Mouse (Mus musculus) Patski (cell line): ENCODE results near the gene C2cd2. TPM values are rescaled to one million over a fixed set of nuclear protein-coding genes. Genes with fewer than 3 reads are reported as not detected.
A peak's percentile ranks its signal among the peaks of the same experiment; 100 is the strongest.

ENCODE experiments used
- ATAC-seq: fragments of 100-300 bp; one replicate; pipeline ENCODE4 v1.8.0; 2021
- CTCF ChIA-PET: fragments of 350-600 bp; sonication (Branson Sonifier 250); formaldehyde crosslinking; loops from one replicate; lab custom pipeline; 2022; ENCODE audit warnings: inconsistent platforms; lab: Charles Lee
- POLR2A ChIA-PET: fragments of 350-600 bp; sonication (Branson Sonifier 250); formaldehyde crosslinking; loops from one replicate; lab custom pipeline; 2022; ENCODE audit warnings: antibody characterized with exemption, inconsistent platforms; lab: Charles Lee
- DNase-seq: peaks from one replicate; pipeline ENCODE4 v3.0.0-alpha.2; 2011; ENCODE audit warnings: low read depth, low spot score
- H3K27me3 ChIP-seq: fragments of 371-371 bp; one replicate; pipeline ENCODE4 v1.5.1; 2021
- CTCF ChIP-seq: fragments of 100-300 bp; IDR thresholded peaks from one replicate; pipeline ENCODE4 v1.5.1; 2021
- in situ Hi-C: fragments of 300-500 bp; cut with MboI; formaldehyde crosslinking; loops from 3 replicates; pipeline ENCODE4 v1.11.1; 2018; ENCODE audit warnings: low pct_unique_long_range_greater_than_20kb, mixed read lengths
- polyA plus RNA-seq: library from polyadenylated mRNA; unstranded; gene quantifications from one replicate; pipeline ENCODE4 v1.2.3, GENCODE M21; 2021

Gene C2cd2
- polyA plus RNA-seq, 1 experiment from 2014 or later, result 13.8 TPM

DNA sequence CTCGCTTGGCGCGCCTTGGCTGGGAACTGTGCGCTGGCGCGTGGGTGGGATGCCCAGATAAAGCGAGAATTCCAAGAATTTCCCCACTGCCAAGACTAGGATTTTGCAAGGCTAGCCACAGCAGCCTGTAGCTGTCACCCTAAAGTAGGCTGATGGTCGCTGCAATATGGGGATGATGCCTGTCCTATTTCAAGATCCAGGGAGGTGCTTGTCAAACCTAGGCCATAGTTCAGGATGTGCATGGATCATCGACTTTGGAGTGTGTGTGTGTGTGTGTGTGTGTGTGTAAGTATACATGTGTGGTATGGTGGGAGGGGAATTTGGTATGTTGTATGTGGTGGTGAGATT lies 39.6 kb downstream of the C2cd2 start:
- in situ Hi-C loops, result loop anchor here (5.0 kb wide), 1 partner anchor 35 kb away; no protein-coding TSS in a partner anchor
- TF ChIP-seq CTCF, result no peak
- no peaks in the 10 kb centered on the region for H3K27me3 ChIP-seq
- peak; percentile 46 for ATAC-seq
- POLR2A ChIA-PET, result interaction anchor here (0.6 kb wide), 1 partner anchor 74 kb away, joined by 4 read pairs; no protein-coding TSS in a partner anchor
- CTCF ChIA-PET, result interaction anchor here (1.2 to 1.7 kb wide), 3 partner anchors 11 to 35 kb away, joined by 3 to 5 read pairs (median 3); no protein-coding TSS in a partner anchor
- no peak for DNase-seq

DNA sequence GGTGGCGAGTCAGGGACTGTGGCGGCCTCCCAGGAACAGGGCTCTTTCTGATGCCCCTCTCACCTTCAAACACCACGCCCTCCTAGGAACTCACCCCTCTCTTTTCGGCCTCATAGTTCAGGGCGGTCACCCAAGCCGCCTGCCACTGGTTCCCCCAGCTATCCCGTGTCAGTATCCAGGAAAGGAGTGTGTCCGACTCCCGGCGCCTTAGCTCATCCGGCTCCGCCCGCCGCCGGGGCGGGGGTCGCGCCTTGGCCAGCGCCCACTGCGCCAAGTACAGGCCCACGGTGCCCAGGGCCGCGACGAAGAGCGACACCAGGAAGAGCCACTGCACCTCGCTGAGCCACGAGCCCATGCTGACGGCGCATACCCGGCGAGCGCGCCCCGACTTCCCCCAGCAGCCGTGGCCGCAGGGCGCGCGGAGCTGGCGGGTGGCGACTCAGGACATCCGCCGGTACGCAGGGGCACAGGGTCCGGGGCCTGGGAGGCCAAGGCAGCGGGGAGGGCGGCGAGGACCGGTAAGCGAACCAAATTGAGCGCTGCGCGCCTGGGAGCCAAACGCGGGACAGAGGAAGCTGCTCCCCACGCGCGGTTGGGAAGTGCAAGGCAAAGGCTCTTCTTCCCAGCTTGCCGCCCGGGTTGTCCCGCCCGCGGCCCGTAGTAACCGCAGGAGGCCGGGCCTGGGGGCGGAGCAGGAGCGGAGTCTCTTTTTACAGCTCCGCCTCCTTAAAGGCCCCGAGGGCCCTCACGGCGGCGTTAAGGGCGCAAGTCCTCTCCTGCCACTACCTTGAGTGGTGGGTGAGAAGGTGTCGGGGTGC lies 40.2 kb downstream of the C2cd2 start:
- H3K27me3 ChIP-seq, result no peaks in the 10 kb centered on the region
- in situ Hi-C loops, result loop anchor here (5.0 kb wide), 1 partner anchor 35 kb away; no protein-coding TSS in a partner anchor
- TF ChIP-seq CTCF, result no peak
- peak; percentile 93 for ATAC-seq
- DNase-seq, result peak; percentile 30
- ChIA-PET CTCF (interaction anchor here (1.5 to 1.7 kb wide), 2 partner anchors 11 to 36 kb away, joined by 3 to 5 read pairs; no protein-coding TSS in a partner anchor), POLR2A (interaction anchor here (0.6 to 0.9 kb wide), 2 partner anchors 41 to 74 kb away, joined by 4 read pairs; no protein-coding TSS in a partner anchor)

DNA sequence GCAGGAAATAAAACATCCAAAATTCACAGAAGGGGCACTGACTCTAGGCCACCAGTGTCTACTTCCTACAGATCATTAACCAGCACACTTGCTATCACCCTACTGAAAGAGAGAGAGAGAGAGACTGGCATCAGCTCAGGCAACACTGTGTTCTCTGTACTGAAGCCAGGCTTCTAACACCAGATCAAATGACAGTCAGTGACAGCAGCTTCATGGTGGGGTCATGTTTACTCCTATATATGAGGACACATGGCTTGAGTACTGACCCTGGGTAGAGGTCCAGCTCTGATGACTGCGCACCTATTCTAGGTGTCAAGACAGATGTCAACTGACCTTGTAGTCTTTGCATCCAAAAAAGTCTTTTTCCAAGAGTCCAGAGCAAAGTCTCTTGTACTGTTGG lies 41.8 kb downstream of the C2cd2 start:
- no peak for TF ChIP-seq CTCF
- DNase-seq (no peak), ATAC-seq (no peak)
- ChIA-PET POLR2A (no interaction called here), CTCF (no interaction called here)
- H3K27me3 ChIP-seq, result no peaks in the 10 kb centered on the region
- in situ Hi-C loops, result loop anchor here (5.0 kb wide), 1 partner anchor 37 kb away; no protein-coding TSS in a partner anchor

DNA sequence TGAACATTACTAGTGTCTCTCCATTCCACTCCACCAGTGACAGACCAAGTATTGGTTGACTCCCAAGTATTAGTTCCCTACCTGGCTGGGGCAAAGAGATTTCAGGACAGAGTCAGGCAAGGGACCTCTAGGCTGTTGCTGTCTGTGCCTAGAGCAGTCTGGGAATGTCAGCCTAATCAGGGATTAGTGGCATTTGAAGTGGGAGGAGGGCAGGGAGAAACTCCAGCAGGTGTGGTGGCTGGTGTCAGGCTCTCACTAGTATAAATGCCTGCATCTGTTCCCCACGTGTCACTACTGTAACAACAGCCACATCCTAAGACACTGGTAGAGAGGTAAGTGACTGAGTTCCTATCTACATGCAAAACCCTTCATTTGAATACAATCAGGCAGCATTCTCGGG lies 42.6 kb downstream of the C2cd2 start:
- no peaks in the 10 kb centered on the region for H3K27me3 ChIP-seq
- ATAC-seq (no peak), DNase-seq (no peak)
- no peak for TF ChIP-seq CTCF
- in situ Hi-C loops, result loop anchor here (5.0 kb wide), 1 partner anchor 38 kb away; no protein-coding TSS in a partner anchor
- CTCF ChIA-PET, result no interaction called here
- POLR2A ChIA-PET, result no interaction called here

DNA sequence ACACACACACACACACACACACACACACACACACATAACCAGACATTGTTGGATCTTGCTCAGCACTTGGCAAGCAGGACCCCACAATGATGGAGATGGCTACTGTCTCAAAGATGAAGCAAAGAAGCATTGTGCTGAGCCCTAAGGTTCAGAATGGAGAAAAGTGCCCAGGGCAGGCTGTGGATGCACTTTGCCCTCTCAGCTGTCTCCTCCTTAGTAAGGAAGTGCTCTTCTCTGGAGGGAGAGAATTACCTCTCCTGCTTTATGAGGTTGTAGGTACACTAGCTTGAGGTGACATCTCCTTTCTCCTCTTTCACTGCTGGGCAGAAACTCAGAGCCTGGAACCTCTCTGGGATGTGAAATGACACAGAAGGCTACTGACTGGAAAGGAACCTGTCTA lies 49.5 kb downstream of the C2cd2 start:
- DNase-seq (no peak), ATAC-seq (no peak)
- in situ Hi-C loops, result no loop called here
- ChIA-PET POLR2A (interaction anchor here (0.7 kb wide), 1 partner anchor 15 kb away, joined by 3 read pairs; no protein-coding TSS in a partner anchor), CTCF (interaction anchor here (1.0 to 1.3 kb wide), 2 partner anchors 22 to 47 kb away, joined by 3 to 4 read pairs; no protein-coding TSS in a partner anchor)
- TF ChIP-seq CTCF, result no peak
- no peaks in the 10 kb centered on the region for H3K27me3 ChIP-seq

DNA sequence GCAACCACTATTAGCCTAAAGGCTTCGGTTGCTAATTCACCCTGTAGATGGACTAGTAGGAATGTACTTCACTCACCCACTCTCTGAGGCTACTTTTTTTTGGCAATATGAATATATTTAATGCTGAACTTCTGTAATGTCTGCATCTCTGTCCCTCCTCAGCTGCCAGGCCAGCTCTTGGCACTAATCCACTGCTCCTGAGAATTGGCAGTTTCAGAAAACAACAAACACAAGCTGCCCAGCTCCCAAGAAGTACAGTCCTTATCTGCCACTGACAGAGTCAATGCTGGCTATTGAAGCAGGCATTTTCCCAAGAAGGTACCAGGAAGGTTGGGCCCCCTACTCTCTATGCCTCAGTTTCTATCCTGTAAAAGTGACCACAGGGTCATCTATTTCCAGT lies 53.0 kb downstream of the C2cd2 start:
- ChIA-PET POLR2A (no interaction called here), CTCF (no interaction called here)
- in situ Hi-C loops, result no loop called here
- no peak for TF ChIP-seq CTCF
- DNase-seq, result no peak
- H3K27me3 ChIP-seq, result no peaks in the 10 kb centered on the region
- ATAC-seq, result no peak

DNA sequence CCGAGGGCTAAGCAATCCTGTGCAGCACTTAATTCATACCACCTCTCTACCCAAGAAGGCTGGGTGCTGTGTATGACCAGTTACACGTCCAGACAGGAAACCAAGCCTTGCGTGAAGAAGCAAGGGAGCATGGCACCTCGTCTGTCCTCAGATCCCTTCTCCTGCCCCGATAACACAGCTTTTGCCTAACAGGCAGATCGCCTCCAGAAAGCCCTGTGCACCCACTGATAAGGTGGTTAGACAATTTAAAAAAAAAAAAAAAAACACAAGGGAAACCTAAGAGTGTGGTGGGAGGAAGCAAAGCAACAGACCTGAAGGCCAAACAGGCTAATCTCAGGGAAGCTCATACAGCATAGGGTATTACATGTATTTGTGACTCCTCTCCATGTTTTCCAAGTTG lies 54.9 kb downstream of the C2cd2 start:
- ATAC-seq, result no peak
- no peaks in the 10 kb centered on the region for H3K27me3 ChIP-seq
- CTCF ChIA-PET, result no interaction called here
- in situ Hi-C loops, result no loop called here
- POLR2A ChIA-PET, result no interaction called here
- TF ChIP-seq CTCF, result no peak
- no peak for DNase-seq

DNA sequence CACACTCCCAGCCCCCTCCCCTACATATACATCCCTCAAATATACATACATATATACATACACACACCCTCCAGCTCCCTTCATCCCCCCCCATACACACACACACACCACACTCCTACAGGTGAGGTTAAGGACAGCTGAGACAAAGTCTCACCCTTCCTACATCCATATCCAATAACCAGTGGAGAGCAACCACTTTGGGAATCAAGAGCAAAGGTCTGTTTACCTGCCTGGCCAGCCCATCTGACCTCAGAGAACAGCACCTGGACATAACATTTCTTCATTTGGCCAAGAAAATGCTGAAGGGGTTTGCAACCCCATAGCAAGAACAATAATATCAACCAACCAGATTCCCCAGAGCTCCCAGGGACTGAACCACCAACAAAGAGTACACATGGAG lies 56.1 kb downstream of the C2cd2 start:
- TF ChIP-seq CTCF, result no peak
- in situ Hi-C loops, result no loop called here
- H3K27me3 ChIP-seq, result no peaks in the 10 kb centered on the region
- no peak for DNase-seq
- no peak for ATAC-seq
- POLR2A ChIA-PET, result no interaction called here
- CTCF ChIA-PET, result no interaction called here

DNA sequence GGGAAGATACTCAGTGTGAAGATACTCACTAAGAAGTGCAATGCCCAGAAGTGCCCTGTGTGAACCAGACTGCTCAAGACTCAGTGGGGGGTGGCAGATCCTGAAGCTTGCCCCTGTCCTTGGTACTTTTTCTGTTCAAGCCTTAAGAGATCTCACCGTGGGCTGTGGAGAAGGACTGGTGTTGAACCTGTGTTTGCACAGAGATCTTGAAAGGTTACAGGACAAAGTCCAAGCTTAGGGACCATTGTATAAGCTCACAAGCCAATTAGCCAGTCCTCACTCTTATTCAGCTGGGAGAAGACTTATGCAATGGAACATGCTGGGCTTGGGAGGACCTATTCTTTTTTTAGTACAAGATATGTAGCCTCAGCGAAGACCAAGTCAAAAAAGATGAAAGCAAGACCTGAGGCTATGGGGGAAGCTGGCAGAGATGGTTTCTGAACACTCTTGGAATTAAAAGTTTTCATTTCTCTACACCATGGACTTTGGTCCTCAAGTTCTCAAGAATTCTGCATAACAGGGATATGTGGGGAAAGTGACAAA lies 56.9 kb downstream of the C2cd2 start:
- ATAC-seq (no peak), DNase-seq (no peak)
- POLR2A ChIA-PET, result no interaction called here
- no peaks in the 10 kb centered on the region for H3K27me3 ChIP-seq
- no peak for TF ChIP-seq CTCF
- in situ Hi-C loops, result no loop called here
- CTCF ChIA-PET, result interaction anchor here (1.4 kb wide), 1 partner anchor 11 kb away, joined by 3 read pairs; no protein-coding TSS in a partner anchor

DNA sequence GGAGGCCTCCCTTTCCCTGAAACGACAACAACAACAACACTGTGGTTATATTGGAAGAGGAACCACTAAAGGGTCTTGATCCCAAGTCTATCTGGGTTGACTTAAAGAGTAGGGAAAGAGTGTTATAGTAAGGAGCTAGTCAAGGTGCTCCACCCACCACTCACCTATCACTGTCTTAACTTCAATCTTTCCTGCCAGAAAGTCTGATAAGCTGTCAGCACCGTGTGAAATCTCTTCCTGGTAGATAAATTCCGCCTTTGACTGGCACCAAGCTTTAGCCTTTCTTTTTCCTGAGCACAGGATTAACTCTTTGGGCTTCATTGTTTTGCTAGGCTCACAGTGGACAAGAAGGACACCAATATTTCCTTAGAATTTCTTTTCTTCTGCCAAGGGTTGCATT lies 58.4 kb downstream of the C2cd2 start:
- in situ Hi-C loops, result no loop called here
- no peaks in the 10 kb centered on the region for H3K27me3 ChIP-seq
- ATAC-seq, result no peak
- ChIA-PET POLR2A (no interaction called here), CTCF (no interaction called here)
- no peak for TF ChIP-seq CTCF
- DNase-seq, result no peak
